Mouse (Mus musculus) spleen, adult 2 months (tissue): Measurements from ENCODE around the gene Tmem54. TPM values are rescaled to one million over a fixed set of nuclear protein-coding genes. Genes with fewer than 3 reads are reported as not detected.

ENCODE experiments used
- DNase-seq, 2 experiments: peaks; one replicate each; pipeline versions ENCODE4 v3.0.0 to v3.0.0-alpha.2; 2012 to 2021; ENCODE audit warnings: low spot score in 2 of 2, low read depth in 1 of 2
- H3K27ac ChIP-seq: fragments of 200-500 bp; 2 replicates; pipeline ENCODE4 v1.5.1; 2012; ENCODE audit warnings: low read length, inconsistent platforms; ENCODE audit not compliant: insufficient read depth
- H3K27me3 ChIP-seq: fragments of 200-500 bp; 2 replicates; pipeline ENCODE4 v1.6.1; 2012; ENCODE audit warnings: mild to moderate bottlenecking, moderate library complexity, low read length, inconsistent platforms; ENCODE audit not compliant: control insufficient read depth, insufficient read depth
- H3K36me3 ChIP-seq: fragments of 200-500 bp; 2 replicates; pipeline ENCODE4 v1.6.1; 2012; ENCODE audit warnings: mild to moderate bottlenecking, low read length, inconsistent platforms; ENCODE audit not compliant: control insufficient read depth, insufficient read depth
- H3K4me1 ChIP-seq: fragments of 200-500 bp; 2 replicates; pipeline ENCODE4 v1.6.1; 2011; ENCODE audit warnings: inconsistent platforms; ENCODE audit not compliant: control insufficient read depth, insufficient read depth, insufficient read length
- H3K4me3 ChIP-seq: fragments of 200-500 bp; 2 replicates; pipeline ENCODE4 v1.5.1; 2011; ENCODE audit warnings: mild to moderate bottlenecking, inconsistent platforms; ENCODE audit not compliant: insufficient read depth, insufficient read length; ENCODE audit errors: extremely low read depth
- CTCF ChIP-seq: fragments of 200-500 bp; IDR thresholded peaks from 2 replicates; pipeline ENCODE4 v1.5.1; 2011; ENCODE audit warnings: mild to moderate bottlenecking, inconsistent platforms; ENCODE audit not compliant: insufficient read depth, insufficient read length, insufficient replicate concordance; ENCODE audit errors: extremely low read depth
- POLR2A ChIP-seq: fragments of 200-500 bp; IDR thresholded peaks from 2 replicates; pipeline ENCODE4 v1.6.1; 2011; ENCODE audit warnings: low read depth, low read length, inconsistent platforms
- WGBS: fragments of 180-500 bp; shearing (Covaris S2); methylation state at CpG from one replicate; pipeline ENCODE4 v1.1.7; 2018; 5-methylcytosine and 5-hydroxymethylcytosine counted together
- polyA plus RNA-seq: library from polyadenylated mRNA; depleted of rRNA; stranded (reverse); fragments of >200 nt; gene quantifications from 2 replicates; pipeline ENCODE4 v1.2.3, GENCODE M21; 2012

Tmem54 gene
- polyA plus RNA-seq, 1 experiment, result 0.60 TPM

DNA sequence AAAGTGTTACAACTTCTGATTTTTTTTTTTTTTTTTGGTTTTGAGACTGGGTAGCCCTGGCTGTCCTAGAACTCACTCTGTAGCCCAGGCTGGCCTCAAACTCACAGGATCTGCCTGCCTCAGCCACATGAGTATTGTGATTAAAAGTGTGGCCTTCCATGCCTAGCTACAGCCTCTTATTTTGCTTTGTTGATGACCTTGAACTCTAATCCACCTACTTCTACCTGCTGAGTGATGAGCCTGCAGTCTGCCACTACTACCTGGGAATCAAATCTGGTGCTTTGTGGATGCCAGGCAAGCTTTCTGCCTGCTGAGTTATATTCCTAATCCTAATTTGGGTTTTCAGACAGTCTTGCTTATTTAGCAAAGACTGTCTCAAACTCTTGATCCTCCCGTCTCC is 43.9 kb upstream of the Tmem54 start:
- no peaks in the 10 kb centered on the region for H3K36me3 ChIP-seq
- H3K4me3 ChIP-seq, result no peak overlapping the region
- H3K27ac ChIP-seq, result no peak overlapping the region
- H3K27me3 ChIP-seq, result no peaks in the 10 kb centered on the region
- TF ChIP-seq POLR2A, result no peak
- no peak for TF ChIP-seq CTCF
- no peak for DNase-seq
- H3K4me1 ChIP-seq, result peaks cover 10% of the 10 kb centered on the region
- WGBS, result 84% methylated on average over 1 of the region's 1 CpGs

DNA sequence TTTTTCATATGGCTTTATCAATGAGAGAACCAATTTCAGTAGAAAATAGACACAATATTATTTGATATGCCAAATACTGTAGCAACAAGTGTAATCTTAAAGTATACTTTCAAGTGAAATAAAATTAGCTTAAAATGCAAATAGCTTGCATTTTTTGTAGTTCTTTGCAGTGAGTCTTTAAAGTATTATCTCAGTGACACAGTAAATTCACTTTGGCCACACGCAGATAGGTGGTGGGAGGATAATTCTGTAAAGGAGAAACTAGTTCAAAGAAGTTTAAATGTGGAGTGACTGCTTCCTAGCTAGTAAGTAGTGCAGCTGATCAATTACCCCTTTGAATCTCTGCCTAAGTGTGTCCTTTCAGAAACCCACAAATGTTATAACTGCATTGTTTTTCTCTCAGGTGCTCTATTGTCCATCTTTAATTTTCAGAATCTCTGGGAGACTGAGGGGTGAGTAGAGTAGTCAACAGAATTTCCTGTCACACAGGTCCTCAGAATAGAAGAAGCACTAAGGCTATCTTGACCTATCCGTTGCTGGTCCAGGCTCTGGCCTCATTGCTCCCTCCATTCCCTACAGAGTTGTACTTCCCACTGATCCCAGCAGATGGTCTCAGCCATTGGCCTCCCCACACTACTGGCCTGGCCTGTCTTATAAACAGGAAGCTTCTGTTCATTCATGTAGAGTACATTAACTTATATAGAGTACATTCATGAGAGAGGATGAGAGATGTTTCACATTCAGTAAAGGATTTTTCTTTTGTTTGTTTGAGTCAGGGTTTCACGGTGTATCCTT is 42.9 kb upstream of the Tmem54 start:
- no peaks in the 10 kb centered on the region for H3K36me3 ChIP-seq
- no peaks in the 10 kb centered on the region for H3K27me3 ChIP-seq
- no peak overlapping the region for H3K4me3 ChIP-seq
- H3K4me1 ChIP-seq, result peaks cover 13% of the 10 kb centered on the region
- no peak for DNase-seq
- 72% methylated on average over 3 of the region's 3 CpGs for WGBS
- H3K27ac ChIP-seq, result peak overlapping the region; percentile 37
- no peak for TF ChIP-seq POLR2A
- no peak for TF ChIP-seq CTCF

DNA sequence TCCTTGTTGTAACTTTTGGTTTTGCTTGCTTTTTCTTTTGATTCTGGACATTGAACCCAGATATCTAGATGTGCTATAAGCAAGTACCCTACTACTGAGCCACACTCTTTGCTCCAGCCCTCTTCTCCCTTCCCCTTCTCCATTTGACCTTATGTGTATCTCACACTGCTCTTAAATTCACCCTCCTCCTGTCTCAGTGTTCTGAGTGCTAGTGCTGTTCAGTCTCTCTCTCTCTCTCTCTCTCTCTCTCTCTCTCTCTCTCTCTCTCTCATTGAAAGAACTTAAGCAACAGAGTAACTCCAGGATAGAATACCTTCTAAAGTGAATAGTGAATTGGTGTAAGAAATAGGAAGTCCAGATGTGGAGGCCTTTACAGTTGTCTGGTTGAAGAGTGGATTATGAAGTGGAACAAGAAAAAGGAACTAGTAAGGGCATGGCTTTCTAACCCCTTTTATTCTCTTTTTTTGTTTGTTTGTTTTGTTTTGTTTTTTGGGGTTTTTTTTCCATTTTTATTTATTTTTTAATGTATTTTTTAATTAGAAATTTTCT is 39.6 kb upstream of the Tmem54 start:
- peaks cover 19% of the 10 kb centered on the region for H3K4me1 ChIP-seq
- H3K27ac ChIP-seq, result no peak overlapping the region; the same call in 1 of the 2 replicates
- DNase-seq, result no peak
- H3K4me3 ChIP-seq, result no peak overlapping the region
- H3K27me3 ChIP-seq, result no peaks in the 10 kb centered on the region
- H3K36me3 ChIP-seq, result no peaks in the 10 kb centered on the region
- TF ChIP-seq CTCF (no peak), POLR2A (no peak)

DNA sequence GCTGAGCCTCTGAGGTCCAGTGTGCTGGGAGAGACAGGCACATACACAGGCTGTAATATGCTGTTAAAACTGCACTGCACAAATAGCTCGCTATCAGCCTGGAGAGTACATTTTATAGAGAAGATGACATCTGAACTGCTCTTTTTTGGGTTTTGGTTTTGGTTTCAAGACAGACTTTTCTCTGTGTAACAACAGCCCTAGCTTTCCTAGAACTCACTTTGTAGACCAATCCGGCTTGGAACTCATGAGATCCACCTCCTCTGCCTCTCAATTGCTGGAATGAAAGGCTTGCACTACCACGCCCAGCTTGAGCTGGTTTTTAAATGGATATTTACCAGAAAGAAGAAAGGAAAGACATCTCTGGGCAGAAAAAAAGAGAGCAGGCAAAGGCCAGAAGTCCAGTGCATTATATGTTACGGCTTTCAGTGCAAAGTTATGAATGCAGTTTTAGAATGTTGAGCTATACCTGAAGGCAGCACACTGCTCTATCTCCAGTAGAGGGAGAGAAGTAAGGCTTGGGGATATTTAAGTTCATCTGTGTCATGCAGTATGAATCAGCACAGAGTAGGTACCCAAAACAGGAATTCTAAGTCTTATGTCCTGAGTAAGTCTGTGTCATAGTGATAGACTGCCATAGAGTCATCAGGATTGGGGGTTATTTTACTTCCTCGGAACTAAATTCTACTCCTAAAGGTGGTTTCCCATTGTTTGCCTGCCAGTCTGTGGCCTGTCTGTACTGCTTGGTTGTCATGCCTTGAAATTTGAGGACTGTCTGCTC is 37.5 kb upstream of the Tmem54 start:
- Histone ChIP-seq H3K36me3 (no peaks in the 10 kb centered on the region), H3K27me3 (no peaks in the 10 kb centered on the region), H3K4me3 (no peak overlapping the region), H3K27ac (peak overlapping the region; percentile 29), H3K4me1 (peaks cover 15% of the 10 kb centered on the region)
- WGBS, result 81% methylated on average over 5 of the region's 5 CpGs
- no peak for DNase-seq
- TF ChIP-seq CTCF (no peak), POLR2A (no peak)

DNA sequence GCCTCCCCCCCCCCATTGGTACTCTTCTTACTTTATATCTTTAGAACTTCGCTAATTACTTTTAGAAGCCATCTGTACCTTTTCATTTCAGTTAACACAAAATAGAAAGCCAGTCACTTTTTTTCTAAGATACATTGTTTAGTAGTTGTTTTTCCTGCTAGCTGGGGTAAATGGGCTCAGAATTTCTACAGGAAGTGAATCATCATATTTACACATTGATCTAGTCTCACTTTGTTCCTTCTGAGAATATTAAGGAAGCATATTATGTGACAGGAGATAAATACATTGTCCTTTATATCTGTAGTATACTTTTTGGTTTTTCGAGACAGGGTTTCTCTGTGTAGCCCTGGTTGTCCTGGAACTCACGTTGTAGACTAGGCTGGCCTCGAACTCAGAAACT is 36.5 kb upstream of the Tmem54 start:
- Histone ChIP-seq H3K36me3 (peaks cover 4% of the 10 kb centered on the region), H3K27ac (no peak overlapping the region), H3K4me3 (no peak overlapping the region), H3K4me1 (peaks cover 12% of the 10 kb centered on the region), H3K27me3 (no peaks in the 10 kb centered on the region)
- TF ChIP-seq POLR2A (no peak), CTCF (no peak)
- no peak for DNase-seq
- 86% methylated on average over 4 of the region's 4 CpGs for WGBS

DNA sequence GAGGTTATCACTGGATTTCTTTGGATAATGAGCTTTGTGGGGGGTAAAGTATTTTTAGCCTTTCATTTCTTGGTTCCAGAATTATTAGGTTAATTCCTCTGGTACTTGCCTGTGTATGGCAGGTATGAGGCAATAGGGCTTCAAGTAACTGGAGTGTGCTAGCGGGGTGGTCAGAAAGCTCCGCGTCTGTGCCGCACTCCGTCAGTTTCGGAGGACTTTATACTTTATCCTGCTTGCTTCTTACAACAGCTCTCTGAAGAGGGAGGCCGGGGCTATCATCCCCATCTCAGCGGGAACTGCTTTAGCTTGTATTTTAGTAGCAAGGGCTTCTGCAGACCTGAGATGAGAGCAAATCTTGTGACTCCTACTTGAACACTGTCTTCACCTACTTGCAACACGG is 26.2 kb upstream of the Tmem54 start:
- TF ChIP-seq CTCF, result no peak
- TF ChIP-seq POLR2A, result no peak
- Histone ChIP-seq H3K27ac (no peak overlapping the region), H3K4me3 (no peak overlapping the region), H3K27me3 (no peaks in the 10 kb centered on the region), H3K4me1 (no peaks in the 10 kb centered on the region), H3K36me3 (peaks cover 45% of the 10 kb centered on the region)
- 95% methylated on average over 9 of the region's 9 CpGs for WGBS
- DNase-seq, result no peak
